Mouse (Mus musculus) megakaryocyte, adult 5-6 weeks (primary cell): Measurements from ENCODE around the gene Zw10. TPM values are rescaled to one million over a fixed set of nuclear protein-coding genes. Genes with fewer than 3 reads are reported as not detected.
A peak's percentile ranks its signal among the peaks of the same experiment; 100 is the strongest.

Source experiments
- ATAC-seq: 2 replicates; pipeline ENCODE4 v1.8.0; 2016; ENCODE audit warnings: mild to moderate bottlenecking, inconsistent platforms; ENCODE audit not compliant: poor library complexity, severe bottlenecking
- total RNA-seq, 2 experiments: library from RNA; stranded (forward) in 1 of 2; stranded (reverse) in 1 of 2; fragments of 153-499, 151-499 nt in 1 of 2; fragments of 221-1000, 200-1000 nt in 1 of 2; gene quantifications; 2 replicates each; pipeline versions ENCODE4 v1.2.3 to v1.2.4; 2015 to 2017

Gene Zw10
- total RNA-seq (2015): 18.6 and 20.9 TPM in 2 replicates
- total RNA-seq (2017): 25.1 and 25.8 TPM in 2 replicates

- peak; percentile 98 for ATAC-seq
These were observed at the start of gene Zw10 for GRCm38 (mm10) chr9:49055333-49056205. Gene Zw10 (plus strand): TSS chr9:49055613.

GRCm38 (mm10) chr9:49015824-49016223, 39.6 kb upstream of the Zw10 start:
- ATAC-seq: no peak

GRCm38 (mm10) chr9:49021289-49021688, 34.1 kb upstream of the Zw10 start:
- ATAC-seq: no peak

GRCm38 (mm10) chr9:49023956-49024355, 31.5 kb upstream of the Zw10 start:
- ATAC-seq: no peak

- no peak for ATAC-seq
These were observed 30.9 kb upstream of the Zw10 start for GRCm38 (mm10) chr9:49024529-49024928.

GRCm38 (mm10) chr9:49034764-49035163, 20.6 kb upstream of the Zw10 start:
- no peak for ATAC-seq

- no peak for ATAC-seq
These were observed 4.5 kb upstream of the Zw10 start for GRCm38 (mm10) chr9:49050901-49051300.

- ATAC-seq: peak; percentile 64
These were observed 4.1 kb upstream of the Zw10 start for GRCm38 (mm10) chr9:49051349-49051748.

GRCm38 (mm10) chr9:49054028-49054427, 1.4 kb upstream of the Zw10 start:
- ATAC-seq: no peak

- ATAC-seq: no peak
These were observed 21.4 kb downstream of the Zw10 start for GRCm38 (mm10) chr9:49076847-49077246.

- ATAC-seq: no peak
These were observed 25.7 kb downstream of the Zw10 start, which contains the start of gene Tmprss5 for GRCm38 (mm10) chr9:49081107-49081506. Gene Tmprss5 (plus strand): TSS chr9:49081260.

GRCm38 (mm10) chr9:49081561-49081960, 26.1 kb downstream of the Zw10 start:
- peak; percentile 47; the same call in 1 of the 2 replicates for ATAC-seq

GRCm38 (mm10) chr9:49087317-49087716, 31.9 kb downstream of the Zw10 start:
- ATAC-seq: no peak

GRCm38 (mm10) chr9:49098871-49099270, 43.5 kb downstream of the Zw10 start:
- ATAC-seq: no peak

GRCm38 (mm10) chr9:49102328-49102727, 46.9 kb downstream of the Zw10 start:
- no peak for ATAC-seq

GRCm38 (mm10) chr9:49109101-49109500, 53.7 kb downstream of the Zw10 start:
- ATAC-seq: no peak

- no peak for ATAC-seq
These were observed 55.2 kb downstream of the Zw10 start for GRCm38 (mm10) chr9:49110476-49111220.

- no peak for ATAC-seq
These were observed 55.9 kb downstream of the Zw10 start for GRCm38 (mm10) chr9:49111296-49111695.

- no peak for ATAC-seq
These were observed 62.9 kb downstream of the Zw10 start for GRCm38 (mm10) chr9:49118271-49118825.

- no peak for ATAC-seq
These were observed 64.3 kb downstream of the Zw10 start for GRCm38 (mm10) chr9:49119759-49120158.

- no peak for ATAC-seq
These were observed 70.3 kb downstream of the Zw10 start for GRCm38 (mm10) chr9:49125706-49126105.
